Mouse (Mus musculus) ES-E14 (cell line): Measurements from ENCODE around the gene Hjurp.

Experiments
- CHD2 ChIP-seq: IDR thresholded peaks from 2 replicates; pipeline ENCODE4 v1.6.1; 2014; ENCODE audit warnings: mild to moderate bottlenecking, low read depth, low read length, inconsistent platforms
- HCFC1 ChIP-seq: IDR thresholded peaks from 2 replicates; pipeline ENCODE4 v1.6.1; 2012; ENCODE audit warnings: low read length, inconsistent platforms, borderline replicate concordance; ENCODE audit not compliant: insufficient read depth
- MAFK ChIP-seq: IDR thresholded peaks from 2 replicates; pipeline ENCODE4 v1.6.1; 2014; ENCODE audit warnings: mild to moderate bottlenecking, low read depth, low read length, inconsistent platforms; ENCODE audit not compliant: insufficient read depth
- ZC3H11A ChIP-seq: IDR thresholded peaks from 2 replicates; pipeline ENCODE4 v1.6.1; 2012; ENCODE audit warnings: low read depth, mild to moderate bottlenecking, inconsistent platforms, low read length, borderline replicate concordance
- ZNF384 ChIP-seq: IDR thresholded peaks from 2 replicates; pipeline ENCODE4 v1.6.1; 2012; ENCODE audit warnings: low read depth, low read length, inconsistent platforms

GRCm38 (mm10) chr1:88220336-88220735, 57.1 kb downstream of the Hjurp start:
- no peak for TF ChIP-seq CHD2
- TF ChIP-seq HCFC1, result no peak
- no peak for TF ChIP-seq ZC3H11A
- no peak for TF ChIP-seq ZNF384
- no peak for TF ChIP-seq MAFK
